Mouse (Mus musculus): ENCODE measurements around the gene Gstm4. TPM values are rescaled to one million over a fixed set of nuclear protein-coding genes. Genes with fewer than 3 reads are reported as not detected.
A peak's percentile ranks its signal among the peaks of the same experiment; 100 is the strongest.
"Not testable (repeated sequence)": the region's sequence is repeated elsewhere in the genome, so short reads cannot be mapped to it uniquely, and the experiment has no call there.

Gstm4 gene
- total RNA-seq, 2 experiments from 2014 or later: 7.8 to 8.0 TPM

DNA sequence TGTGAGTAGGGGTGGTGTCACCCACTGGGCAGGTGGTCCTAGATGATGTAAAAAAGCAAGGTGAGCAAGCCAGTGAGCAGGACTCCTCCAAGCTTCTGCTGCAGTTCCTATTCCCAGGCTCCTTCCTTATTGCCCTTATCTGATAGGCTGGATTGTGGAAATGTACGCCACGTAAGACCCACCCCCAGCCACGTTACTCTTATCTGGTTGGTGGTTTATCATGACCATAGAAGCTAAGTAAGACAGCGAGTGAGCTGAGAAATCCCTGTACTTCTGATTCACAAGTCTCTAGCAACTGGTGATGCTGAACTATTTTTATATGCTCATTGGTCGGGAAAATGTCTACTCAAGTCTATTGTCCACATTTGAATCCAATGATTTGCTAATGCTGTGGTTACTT is 18.6 kb downstream of the Gstm4 start:
- DNase-seq (ENCODE audit: extremely low spot score in 1 of 2, low spot score in 2 of 2): no peak
- Histone ChIP-seq H3K27ac (no peak overlapping the region), H3K4me3 (no peak overlapping the region)
- no peak for TF ChIP-seq CTCF (IDR thresholded peaks at IDR 0.05)
- intact Hi-C loops (cut with DNase I): no loop called here

GRCm38 (mm10) chr3:108025318-108025717 is 19.4 kb downstream of the Gstm4 start:
- Histone ChIP-seq H3K4me3 (no peak overlapping the region), H3K27ac (no peak overlapping the region)
- no peak for TF ChIP-seq CTCF (IDR thresholded peaks at IDR 0.05)
- intact Hi-C loops (cut with DNase I): no loop called here
- DNase-seq (ENCODE audit: extremely low spot score in 1 of 2, low spot score in 2 of 2): no peak

DNA sequence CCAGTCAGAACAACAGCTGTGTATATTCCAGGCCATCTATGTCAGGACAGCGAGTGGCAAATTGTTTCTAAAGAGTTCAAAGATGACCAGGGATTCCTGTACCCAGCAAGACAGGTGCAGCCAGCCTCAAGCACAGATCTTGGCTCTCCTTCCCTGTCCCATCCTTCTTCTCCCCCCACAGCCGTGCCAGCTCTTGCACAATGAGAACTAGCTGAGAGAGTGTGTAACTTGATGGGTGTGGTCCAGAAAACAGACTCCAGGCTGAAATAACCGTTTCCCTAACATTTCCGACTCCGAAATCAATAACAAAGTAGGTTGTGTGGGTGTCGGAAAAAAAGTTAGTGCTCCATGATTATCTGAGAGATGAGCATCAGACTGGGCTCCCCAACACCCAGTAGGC is 22.0 kb downstream of the Gstm4 start:
- no peak for TF ChIP-seq CTCF (IDR thresholded peaks at IDR 0.05)
- no peak for DNase-seq (ENCODE audit: extremely low spot score in 1 of 2, low spot score in 2 of 2)
- intact Hi-C loops (cut with DNase I): no loop called here
- no peak overlapping the region for H3K4me3 ChIP-seq
- no peak overlapping the region for H3K27ac ChIP-seq

DNA sequence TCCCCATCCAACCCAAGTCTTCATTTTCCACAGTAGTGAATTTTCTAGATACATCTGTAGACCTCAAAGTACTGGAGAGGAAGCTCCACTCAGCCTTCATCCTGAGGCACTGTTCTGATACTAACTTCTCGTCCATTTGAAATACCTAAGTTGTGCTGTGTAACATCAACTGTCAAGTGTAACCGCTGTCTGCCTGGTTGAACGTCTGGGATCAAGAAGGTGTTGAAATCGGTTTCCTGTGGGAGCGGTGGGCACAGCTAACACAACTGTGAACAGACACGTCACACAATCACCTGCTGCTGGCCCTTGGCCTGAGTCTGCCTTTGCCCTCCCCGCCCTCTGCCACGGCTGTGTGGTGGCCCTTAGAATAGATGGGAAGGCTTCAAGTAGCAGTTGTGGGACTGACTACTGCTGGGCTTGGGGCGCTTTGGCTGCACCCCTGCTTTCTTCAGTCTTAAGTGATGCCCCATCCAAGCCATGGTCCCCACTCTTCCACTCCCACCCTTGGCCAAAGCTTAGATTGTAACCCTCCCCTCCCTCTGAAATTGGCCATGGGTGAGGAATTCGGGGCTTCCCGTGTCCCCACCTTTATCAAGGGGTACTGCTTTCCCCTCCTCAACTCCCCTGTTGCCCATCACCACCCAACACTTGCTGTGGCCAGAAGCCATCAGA is 24.2 kb downstream of the Gstm4 start:
- H3K4me3 ChIP-seq; intact Hi-C loops (cut with DNase I); H3K27ac ChIP-seq; DNase-seq (ENCODE audit: extremely low spot score in 1 of 2, low spot score in 2 of 2): not testable (repeated sequence)

- intact Hi-C loops (cut with DNase I): loop anchor here (2.0 to 5.0 kb wide), 5 partner anchors 26 to 337 kb away; partner anchors contain the start of genes Gnai3, Gstm4 and Gstm7
- not testable (repeated sequence) for H3K4me3 ChIP-seq; H3K27ac ChIP-seq; DNase-seq (ENCODE audit: extremely low spot score in 1 of 2, low spot score in 2 of 2)
Observed at GRCm38 (mm10) chr3:108019226-108019625, 25.5 kb downstream of the Gstm4 start.

GRCm38 (mm10) chr3:108018190-108018820 is 26.4 kb downstream of the Gstm4 start:
- TF ChIP-seq CTCF (IDR thresholded peaks at IDR 0.05): no peak
- Histone ChIP-seq H3K4me3 (peak overlapping the region; percentile 51), H3K27ac (peak overlapping the region; percentile 72)
- intact Hi-C loops (cut with DNase I): loop anchor here (1.0 to 5.0 kb wide), 7 partner anchors 26 to 336 kb away; partner anchors contain the start of genes Gnai3, Gstm4 and Gstm7
- no peak for DNase-seq (ENCODE audit: extremely low spot score in 1 of 2, low spot score in 2 of 2)

- intact Hi-C loops (cut with DNase I): loop anchor here (1.0 to 5.0 kb wide), 7 partner anchors 27 to 335 kb away; partner anchors contain the start of genes Gnai3, Gstm4 and Gstm7
- Histone ChIP-seq H3K27ac (peak within 1 kb of the TSS; percentile 72), H3K4me3 (peak within 1 kb of the TSS; percentile 51)
- peak; percentile 92 to 93 for DNase-seq (ENCODE audit: extremely low spot score in 1 of 2, low spot score in 2 of 2)
- peak; percentile 90 for TF ChIP-seq CTCF (IDR thresholded peaks at IDR 0.05)
Observed at GRCm38 (mm10) chr3:108017473-108018189, 27.1 kb downstream of the Gstm4 start, which contains the start of gene Gstm1. Gene Gstm1, minus strand, starts transcription at chr3:108017973.

- not testable (repeated sequence) for H3K27ac ChIP-seq; DNase-seq (ENCODE audit: extremely low spot score in 1 of 2, low spot score in 2 of 2)
- peak overlapping the region; percentile 51 for H3K4me3 ChIP-seq
- intact Hi-C loops (cut with DNase I): loop anchor here (5.0 kb wide), 2 partner anchors 131 to 334 kb away; partner anchors contain the start of gene Gnai3
Observed at GRCm38 (mm10) chr3:108016468-108016867, 28.2 kb downstream of the Gstm4 start.

- no peak for TF ChIP-seq CTCF (IDR thresholded peaks at IDR 0.05)
- no peak overlapping the region for H3K4me3 ChIP-seq
- intact Hi-C loops (cut with DNase I): loop anchor here (5.0 kb wide), 2 partner anchors 132 to 333 kb away; partner anchors contain the start of gene Gnai3
- no peak overlapping the region for H3K27ac ChIP-seq
- DNase-seq (ENCODE audit: extremely low spot score in 1 of 2, low spot score in 2 of 2): no peak
Observed at GRCm38 (mm10) chr3:108014974-108015346, 29.7 kb downstream of the Gstm4 start.

- H3K27ac ChIP-seq: peak overlapping the region; percentile 44; the same call in 1 of the 2 replicates
- DNase-seq (ENCODE audit: extremely low spot score in 1 of 2, low spot score in 2 of 2): no peak
- no peak overlapping the region for H3K4me3 ChIP-seq
- intact Hi-C loops (cut with DNase I): no loop called here
- TF ChIP-seq CTCF (IDR thresholded peaks at IDR 0.05): no peak
Observed at GRCm38 (mm10) chr3:108014098-108014973, 30.4 kb downstream of the Gstm4 start.

- Histone ChIP-seq H3K27ac (peak overlapping the region; percentile 84), H3K4me3 (peak overlapping the region; percentile 1; the same call in 1 of the 2 replicates)
- intact Hi-C loops (cut with DNase I): no loop called here
- TF ChIP-seq CTCF (IDR thresholded peaks at IDR 0.05): no peak
- DNase-seq (ENCODE audit: extremely low spot score in 1 of 2, low spot score in 2 of 2): peak; percentile 55 to 67
Observed at GRCm38 (mm10) chr3:108013331-108013871, 31.3 kb downstream of the Gstm4 start.
